Mouse (Mus musculus): ENCODE measurements around the gene Tnrc6c. TPM values are rescaled to one million over a fixed set of nuclear protein-coding genes. Genes with fewer than 3 reads are reported as not detected.

The Tnrc6c gene
- polyA plus RNA-seq, 1 experiment from 2014 or later: 28.1 TPM

GRCm38 (mm10) chr11:117629865-117630264 is 24.2 kb upstream of the Tnrc6c start:
- 86% methylated on average over 2 of the region's 2 CpGs for WGBS
- H3K4me1 ChIP-seq (ENCODE audit: control insufficient read depth, insufficient read depth, low read length): peaks cover 27% of the 10 kb centered on the region
- H3K4me2 ChIP-seq (ENCODE audit: low read length): no peak overlapping the region
- no peak overlapping the region for H3K4me3 ChIP-seq (ENCODE audit: low read depth, low read length)
- ATAC-seq: no peak
- H3K9ac ChIP-seq (ENCODE audit: low read depth, low read length): no peak overlapping the region
- no peak overlapping the region for H3K27ac ChIP-seq (ENCODE audit: low read length)
- H3K27me3 ChIP-seq (ENCODE audit: control insufficient read depth, insufficient read depth, low read depth, low read length): no peaks in the 10 kb centered on the region
- H3K9me3 ChIP-seq (replicated peaks; ENCODE audit: control insufficient read depth, low read length, poor library complexity, severe bottlenecking): no peaks in the 10 kb centered on the region
- no peaks in the 10 kb centered on the region for H3K36me3 ChIP-seq (ENCODE audit: control insufficient read depth, insufficient read depth, low read length)

- Histone ChIP-seq H3K27me3 (ENCODE audit: control insufficient read depth, insufficient read depth, low read depth, low read length) (no peaks in the 10 kb centered on the region), H3K36me3 (ENCODE audit: control insufficient read depth, insufficient read depth, low read length) (no peaks in the 10 kb centered on the region), H3K4me1 (ENCODE audit: control insufficient read depth, insufficient read depth, low read length) (peaks cover 29% of the 10 kb centered on the region), H3K9me3 (replicated peaks; ENCODE audit: control insufficient read depth, low read length, poor library complexity, severe bottlenecking) (no peaks in the 10 kb centered on the region), H3K9ac (ENCODE audit: low read depth, low read length) (no peak overlapping the region), H3K27ac (ENCODE audit: low read length) (no peak overlapping the region), H3K4me3 (ENCODE audit: low read depth, low read length) (no peak overlapping the region), H3K4me2 (ENCODE audit: low read length) (no peak overlapping the region)
- 93% methylated on average over 10 of the region's 11 CpGs for WGBS
- ATAC-seq: no peak
These were observed 23.1 kb upstream of the Tnrc6c start for GRCm38 (mm10) chr11:117630868-117631565.

- Histone ChIP-seq H3K4me1 (ENCODE audit: control insufficient read depth, insufficient read depth, low read length) (peaks cover 22% of the 10 kb centered on the region), H3K36me3 (ENCODE audit: control insufficient read depth, insufficient read depth, low read length) (no peaks in the 10 kb centered on the region), H3K27ac (ENCODE audit: low read length) (no peak overlapping the region), H3K4me2 (ENCODE audit: low read length) (no peak overlapping the region), H3K9me3 (replicated peaks; ENCODE audit: control insufficient read depth, low read length, poor library complexity, severe bottlenecking) (no peaks in the 10 kb centered on the region), H3K9ac (ENCODE audit: low read depth, low read length) (no peak overlapping the region), H3K4me3 (ENCODE audit: low read depth, low read length) (no peak overlapping the region), H3K27me3 (ENCODE audit: control insufficient read depth, insufficient read depth, low read depth, low read length) (no peaks in the 10 kb centered on the region)
- no peak for ATAC-seq
- 90% methylated on average over 3 of the region's 3 CpGs for WGBS
These were observed 20.8 kb upstream of the Tnrc6c start for GRCm38 (mm10) chr11:117633310-117633709.

- 19% methylated on average over 7 of the region's 7 CpGs for WGBS
- Histone ChIP-seq H3K9me3 (replicated peaks; ENCODE audit: control insufficient read depth, low read length, poor library complexity, severe bottlenecking) (no peaks in the 10 kb centered on the region), H3K4me1 (ENCODE audit: control insufficient read depth, insufficient read depth, low read length) (peaks cover 21% of the 10 kb centered on the region), H3K36me3 (ENCODE audit: control insufficient read depth, insufficient read depth, low read length) (no peaks in the 10 kb centered on the region), H3K9ac (ENCODE audit: low read depth, low read length) (no peak overlapping the region), H3K4me3 (ENCODE audit: low read depth, low read length) (no peak overlapping the region), H3K27ac (ENCODE audit: low read length) (peak overlapping the region; percentile 53; the same call in 1 of the 2 replicates), H3K27me3 (ENCODE audit: control insufficient read depth, insufficient read depth, low read depth, low read length) (no peaks in the 10 kb centered on the region), H3K4me2 (ENCODE audit: low read length) (0 out of 2 replicates have a peak overlapping the region, but pooled peaks have one; percentile 17)
- ATAC-seq: no peak
These were observed 15.7 kb upstream of the Tnrc6c start for GRCm38 (mm10) chr11:117638386-117638785.

- H3K36me3 ChIP-seq (ENCODE audit: control insufficient read depth, insufficient read depth, low read length): no peaks in the 10 kb centered on the region
- H3K4me1 ChIP-seq (ENCODE audit: control insufficient read depth, insufficient read depth, low read length): peaks cover 21% of the 10 kb centered on the region
- no peaks in the 10 kb centered on the region for H3K9me3 ChIP-seq (replicated peaks; ENCODE audit: control insufficient read depth, low read length, poor library complexity, severe bottlenecking)
- H3K27me3 ChIP-seq (ENCODE audit: control insufficient read depth, insufficient read depth, low read depth, low read length): no peaks in the 10 kb centered on the region
- H3K4me2 ChIP-seq (ENCODE audit: low read length): no peak overlapping the region
- no peak overlapping the region for H3K4me3 ChIP-seq (ENCODE audit: low read depth, low read length)
- WGBS: 53% methylated on average over 11 of the region's 11 CpGs
- no peak for ATAC-seq
- H3K27ac ChIP-seq (ENCODE audit: low read length): peak overlapping the region; percentile 13; the same call in 1 of the 2 replicates
- no peak overlapping the region for H3K9ac ChIP-seq (ENCODE audit: low read depth, low read length)
These were observed 15.3 kb upstream of the Tnrc6c start for GRCm38 (mm10) chr11:117638809-117639208.

- no peak overlapping the region for H3K9ac ChIP-seq (ENCODE audit: low read depth, low read length)
- peaks cover 21% of the 10 kb centered on the region for H3K4me1 ChIP-seq (ENCODE audit: control insufficient read depth, insufficient read depth, low read length)
- no peaks in the 10 kb centered on the region for H3K27me3 ChIP-seq (ENCODE audit: control insufficient read depth, insufficient read depth, low read depth, low read length)
- no peak overlapping the region for H3K4me2 ChIP-seq (ENCODE audit: low read length)
- no peaks in the 10 kb centered on the region for H3K36me3 ChIP-seq (ENCODE audit: control insufficient read depth, insufficient read depth, low read length)
- no peaks in the 10 kb centered on the region for H3K9me3 ChIP-seq (replicated peaks; ENCODE audit: control insufficient read depth, low read length, poor library complexity, severe bottlenecking)
- ATAC-seq: no peak
- 0 out of 2 replicates have a peak overlapping the region, but pooled peaks have one; percentile 13 for H3K27ac ChIP-seq (ENCODE audit: low read length)
- WGBS: 79% methylated on average over 7 of the region's 7 CpGs
- no peak overlapping the region for H3K4me3 ChIP-seq (ENCODE audit: low read depth, low read length)
These were observed 14.6 kb upstream of the Tnrc6c start for GRCm38 (mm10) chr11:117639331-117639970.

- Histone ChIP-seq H3K4me3 (ENCODE audit: low read depth, low read length) (no peak overlapping the region), H3K9ac (ENCODE audit: low read depth, low read length) (no peak overlapping the region), H3K27ac (ENCODE audit: low read length) (no peak overlapping the region), H3K27me3 (ENCODE audit: control insufficient read depth, insufficient read depth, low read depth, low read length) (no peaks in the 10 kb centered on the region), H3K4me2 (ENCODE audit: low read length) (no peak overlapping the region), H3K4me1 (ENCODE audit: control insufficient read depth, insufficient read depth, low read length) (peaks cover 12% of the 10 kb centered on the region), H3K36me3 (ENCODE audit: control insufficient read depth, insufficient read depth, low read length) (no peaks in the 10 kb centered on the region), H3K9me3 (replicated peaks; ENCODE audit: control insufficient read depth, low read length, poor library complexity, severe bottlenecking) (no peaks in the 10 kb centered on the region)
- no peak for ATAC-seq
- 89% methylated on average over 2 of the region's 2 CpGs for WGBS
These were observed 11.9 kb upstream of the Tnrc6c start for GRCm38 (mm10) chr11:117642181-117642580.

- WGBS: 51% methylated on average over 10 of the region's 10 CpGs
- ATAC-seq: no peak
- Histone ChIP-seq H3K36me3 (ENCODE audit: control insufficient read depth, insufficient read depth, low read length) (no peaks in the 10 kb centered on the region), H3K27me3 (ENCODE audit: control insufficient read depth, insufficient read depth, low read depth, low read length) (no peaks in the 10 kb centered on the region), H3K4me1 (ENCODE audit: control insufficient read depth, insufficient read depth, low read length) (peaks cover 8% of the 10 kb centered on the region), H3K9ac (ENCODE audit: low read depth, low read length) (no peak overlapping the region), H3K4me3 (ENCODE audit: low read depth, low read length) (no peak overlapping the region), H3K27ac (ENCODE audit: low read length) (no peak overlapping the region), H3K9me3 (replicated peaks; ENCODE audit: control insufficient read depth, low read length, poor library complexity, severe bottlenecking) (no peaks in the 10 kb centered on the region), H3K4me2 (ENCODE audit: low read length) (no peak overlapping the region)
These were observed 10.8 kb upstream of the Tnrc6c start for GRCm38 (mm10) chr11:117643240-117643639.

GRCm38 (mm10) chr11:117646786-117647185 is 7.3 kb upstream of the Tnrc6c start:
- no peak overlapping the region for H3K4me2 ChIP-seq (ENCODE audit: low read length)
- no peak for ATAC-seq
- H3K9me3 ChIP-seq (replicated peaks; ENCODE audit: control insufficient read depth, low read length, poor library complexity, severe bottlenecking): no peaks in the 10 kb centered on the region
- no peak overlapping the region for H3K4me3 ChIP-seq (ENCODE audit: low read depth, low read length)
- H3K36me3 ChIP-seq (ENCODE audit: control insufficient read depth, insufficient read depth, low read length): no peaks in the 10 kb centered on the region
- H3K27ac ChIP-seq (ENCODE audit: low read length): no peak overlapping the region
- WGBS: 66% methylated on average over 4 of the region's 4 CpGs
- no peaks in the 10 kb centered on the region for H3K27me3 ChIP-seq (ENCODE audit: control insufficient read depth, insufficient read depth, low read depth, low read length)
- no peak overlapping the region for H3K9ac ChIP-seq (ENCODE audit: low read depth, low read length)
- H3K4me1 ChIP-seq (ENCODE audit: control insufficient read depth, insufficient read depth, low read length): no peaks in the 10 kb centered on the region
